Mouse (Mus musculus) hindbrain, embryonic 13.5 days (tissue): ENCODE data around the gene Cox6b2. TPM values are rescaled to one million over a fixed set of nuclear protein-coding genes. Genes with fewer than 3 reads are reported as not detected.
"Not testable (repeated sequence)": the region's sequence is repeated elsewhere in the genome, so short reads cannot be mapped to it uniquely, and the experiment has no call there.

ENCODE experiments used
- ATAC-seq: fragments of 200-750 bp; cut with Nextera tagmentation; 2 replicates; pipeline ENCODE4 v1.8.0; 2017; ENCODE audit warnings: moderate TSS enrichment; ENCODE audit not compliant: low FRiP score
- H3K27ac ChIP-seq: fragments of 300-500 bp; sonication (generic); 2 replicates; pipeline ENCODE4 v1.5.1; 2015; ENCODE audit warnings: inconsistent platforms, mild to moderate bottlenecking, moderate library complexity
- H3K27me3 ChIP-seq: fragments of 300-500 bp; sonication (generic); 2 replicates; pipeline ENCODE4 v1.6.1; 2015; ENCODE audit warnings: mild to moderate bottlenecking, inconsistent platforms
- H3K36me3 ChIP-seq: fragments of 300-500 bp; sonication (generic); 2 replicates; pipeline ENCODE4 v1.6.1; 2015; ENCODE audit warnings: mild to moderate bottlenecking, inconsistent platforms
- H3K4me1 ChIP-seq: fragments of 300-500 bp; sonication (generic); replicated peaks from 2 replicates; pipeline ENCODE4 v1.6.1; 2015; ENCODE audit warnings: inconsistent platforms
- H3K4me2 ChIP-seq: fragments of 300-500 bp; sonication (generic); 2 replicates; pipeline ENCODE4 v1.6.1; 2015; ENCODE audit warnings: inconsistent platforms, mild to moderate bottlenecking, moderate library complexity
- H3K4me3 ChIP-seq: fragments of 300-500 bp; sonication (generic); 2 replicates; pipeline ENCODE4 v1.5.1; 2015; ENCODE audit warnings: mild to moderate bottlenecking, inconsistent platforms
- H3K9ac ChIP-seq: fragments of 300-500 bp; sonication (generic); 2 replicates; pipeline ENCODE4 v1.6.1; 2015; ENCODE audit warnings: mild to moderate bottlenecking, inconsistent platforms
- H3K9me3 ChIP-seq: fragments of 300-500 bp; sonication (generic); 2 replicates; pipeline ENCODE4 v1.6.1; 2016; ENCODE audit warnings: inconsistent platforms
- WGBS: fragments of 180-500 bp; shearing (Covaris S2); methylation state at CpG from one replicate; pipeline ENCODE4 v1.1.7; 2015; 5-methylcytosine and 5-hydroxymethylcytosine counted together
- polyA plus RNA-seq: library from polyadenylated mRNA; unstranded; fragments of >200 nt; fragmentation: Nextera tagmentation; extraction: Ambion mirVana; gene quantifications from 2 replicates; pipeline ENCODE4 v1.2.1, GENCODE M21; 2015

Cox6b2 gene
- 16.4 and 21.1 TPM in 2 replicates for polyA plus RNA-seq

- H3K9ac ChIP-seq = peak within 1 kb of the TSS; percentile 43; the same call in 1 of the 2 replicates
- no peak within 1 kb of the TSS for H3K27ac ChIP-seq
- H3K4me1 ChIP-seq = peaks cover 22% of the 10 kb centered on the region
- 0 out of 2 replicates have a peak, but pooled peaks cover 4% of the 10 kb centered on the region for H3K36me3 ChIP-seq
- WGBS = 4% methylated on average over 24 of the region's 24 CpGs
- 0 out of 2 replicates have a peak, but pooled peaks cover 17% of the 10 kb centered on the region for H3K27me3 ChIP-seq
- peak; percentile 93 for ATAC-seq
- no peaks in the 10 kb centered on the region for H3K9me3 ChIP-seq
- H3K4me3 ChIP-seq = peak within 1 kb of the TSS; percentile 33
- H3K4me2 ChIP-seq = peak within 1 kb of the TSS; percentile 51
These were observed at the start of gene Cox6b2 for GRCm38 (mm10) chr7:4752821-4753570. Gene Cox6b2 (minus strand): TSS chr7:4753094.

DNA sequence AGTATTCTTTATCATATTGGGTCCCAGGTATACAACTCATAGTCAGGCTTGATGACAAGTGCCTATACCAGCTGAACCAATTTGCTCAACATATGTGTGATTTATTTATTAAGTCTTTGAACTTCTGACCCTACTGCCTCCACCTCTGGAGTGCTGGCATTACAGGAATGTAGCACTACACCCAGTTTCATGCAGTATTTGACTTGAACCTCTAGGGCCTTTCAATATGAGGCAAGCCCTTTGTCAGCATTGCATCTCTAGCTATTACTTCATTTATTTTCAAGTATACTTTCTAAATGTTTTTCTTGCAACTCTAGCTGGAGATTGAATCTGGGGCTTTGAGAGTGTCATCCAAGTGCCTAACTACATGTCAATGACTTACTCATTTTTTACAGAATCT is 49.4 kb upstream of the Cox6b2 start:
- no peak overlapping the region for H3K27ac ChIP-seq
- H3K4me3 ChIP-seq = no peak overlapping the region
- no peaks in the 10 kb centered on the region for H3K27me3 ChIP-seq
- H3K36me3 ChIP-seq = peaks cover 23% of the 10 kb centered on the region
- H3K4me1 ChIP-seq = no peaks in the 10 kb centered on the region
- no peak for ATAC-seq
- no peak overlapping the region for H3K4me2 ChIP-seq
- H3K9ac ChIP-seq = no peak overlapping the region
- no peaks in the 10 kb centered on the region for H3K9me3 ChIP-seq

DNA sequence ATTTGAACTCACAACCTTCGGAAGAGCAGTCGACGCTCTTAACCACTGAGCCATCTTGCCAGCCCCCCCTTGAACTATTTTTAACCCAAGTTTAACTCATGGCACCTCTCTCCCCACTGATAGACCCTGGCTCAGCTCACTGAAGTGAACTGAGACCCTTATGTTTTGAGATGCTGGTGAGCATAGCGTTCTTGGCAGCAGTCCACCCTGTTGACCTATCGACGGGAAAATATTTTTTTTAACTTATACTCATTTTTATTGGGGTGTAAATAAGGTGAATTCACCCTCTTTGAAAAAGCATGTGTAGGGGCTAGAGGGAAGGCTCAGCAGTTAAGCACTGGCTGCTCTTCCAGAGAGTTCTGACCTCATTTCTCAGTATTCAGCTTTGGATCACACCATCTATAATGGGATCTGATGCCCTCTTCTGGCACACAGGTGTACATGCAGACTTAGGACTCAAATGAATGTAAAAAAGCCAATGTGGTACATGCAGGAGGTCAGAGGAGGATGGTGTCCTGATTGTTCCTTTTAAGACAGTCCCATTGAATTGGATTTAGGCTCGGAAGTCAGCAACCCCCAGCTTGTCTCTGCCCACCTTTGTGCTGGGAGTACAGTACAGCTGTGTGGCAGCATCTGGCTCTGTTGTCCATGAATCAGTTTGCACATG is 43.0 kb upstream of the Cox6b2 start:
- Histone ChIP-seq H3K9ac (no peak overlapping the region), H3K27ac (no peak overlapping the region), H3K36me3 (peaks cover 42% of the 10 kb centered on the region), H3K27me3 (0 out of 2 replicates have a peak, but pooled peaks cover 2% of the 10 kb centered on the region), H3K4me2 (no peak overlapping the region), H3K9me3 (no peaks in the 10 kb centered on the region), H3K4me3 (no peak overlapping the region), H3K4me1 (peaks cover 14% of the 10 kb centered on the region)
- WGBS = 75% methylated on average over 7 of the region's 7 CpGs
- no peak for ATAC-seq

DNA sequence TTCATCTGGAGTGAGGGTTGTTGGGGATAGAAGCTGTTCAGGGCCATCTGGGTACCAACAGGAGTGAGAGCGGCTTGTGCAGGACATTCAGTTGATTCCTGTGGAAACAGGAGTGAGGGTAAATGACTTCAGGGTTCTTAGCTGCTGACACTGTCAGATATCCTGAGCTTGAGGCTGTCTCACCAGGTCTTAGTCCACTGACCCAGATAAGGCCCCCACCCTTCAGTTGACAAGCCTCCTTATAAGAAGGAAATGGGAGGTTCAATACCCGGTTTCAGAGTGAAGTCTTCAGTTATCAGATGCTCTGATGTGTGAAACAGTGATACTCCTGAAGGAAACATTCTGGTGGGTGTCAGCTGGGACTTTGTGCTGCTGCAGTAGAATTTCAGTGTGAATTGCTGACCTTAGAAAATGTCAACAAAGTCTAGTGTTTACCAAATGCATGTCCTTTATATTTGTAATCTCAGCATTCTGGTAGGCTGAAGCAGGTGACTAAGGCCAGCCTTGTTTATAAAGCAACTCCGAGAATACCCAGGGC is 41.8 kb upstream of the Cox6b2 start:
- Histone ChIP-seq H3K27ac (no peak overlapping the region), H3K9ac (no peak overlapping the region), H3K4me1 (peaks cover 14% of the 10 kb centered on the region), H3K36me3 (peaks cover 42% of the 10 kb centered on the region), H3K9me3 (no peaks in the 10 kb centered on the region), H3K4me2 (no peak overlapping the region), H3K4me3 (0 out of 2 replicates have a peak overlapping the region, but pooled peaks have one; percentile 1), H3K27me3 (peaks cover 11% of the 10 kb centered on the region)
- ATAC-seq = no peak
- WGBS = 93% methylated on average over 3 of the region's 3 CpGs

DNA sequence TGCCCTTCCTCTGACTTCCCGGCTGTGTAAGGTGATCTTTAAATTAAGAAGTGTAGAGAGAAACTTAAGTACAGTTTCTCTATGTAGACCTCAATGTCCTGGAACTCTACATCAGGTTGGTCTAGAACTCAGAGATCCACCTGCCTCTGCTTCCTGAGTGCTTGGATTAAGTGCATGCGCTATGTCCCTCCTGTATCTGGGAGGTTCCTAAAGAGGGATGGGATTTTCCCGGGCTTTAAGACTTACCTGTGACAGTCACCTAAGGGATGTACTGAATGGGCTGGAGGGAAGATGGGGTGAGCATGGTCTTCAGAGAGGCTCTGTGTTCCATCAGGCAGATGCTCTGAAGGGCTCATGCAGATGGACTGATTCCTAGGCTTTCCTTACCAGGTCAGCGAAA is 40.8 kb upstream of the Cox6b2 start:
- Histone ChIP-seq H3K4me1 (peaks cover 23% of the 10 kb centered on the region), H3K4me3 (peak overlapping the region; percentile 85), H3K9me3 (no peaks in the 10 kb centered on the region), H3K27ac (peak overlapping the region; percentile 92; the same call in 1 of the 2 replicates), H3K9ac (peak overlapping the region; percentile 91), H3K4me2 (peak overlapping the region; percentile 89), H3K27me3 (peaks cover 16% of the 10 kb centered on the region), H3K36me3 (peaks cover 42% of the 10 kb centered on the region)
- no peak for ATAC-seq
- WGBS = 51% methylated on average over 4 of the region's 4 CpGs

DNA sequence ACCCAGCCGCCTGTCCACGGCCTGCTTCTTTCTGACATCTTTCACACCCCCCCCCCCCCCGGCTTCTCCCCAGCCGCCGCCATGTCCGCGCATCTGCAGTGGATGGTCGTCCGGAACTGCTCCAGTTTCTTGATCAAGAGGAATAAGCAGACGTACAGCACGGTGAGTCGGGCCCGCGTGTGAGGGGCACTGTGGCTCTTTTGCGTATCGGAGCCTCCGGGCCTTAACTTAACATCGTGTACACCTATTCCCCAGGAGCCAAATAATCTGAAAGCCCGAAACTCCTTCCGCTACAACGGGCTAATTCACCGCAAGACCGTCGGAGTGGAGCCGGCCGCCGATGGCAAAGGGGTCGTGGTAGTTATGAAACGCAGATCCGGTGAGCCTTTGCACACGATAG is 40.4 kb upstream of the Cox6b2 start:
- under 1% methylated on average over 29 of the region's 31 CpGs for WGBS
- Histone ChIP-seq H3K4me1 (peaks cover 27% of the 10 kb centered on the region), H3K27ac (peak overlapping the region; percentile 92), H3K36me3 (peaks cover 42% of the 10 kb centered on the region), H3K27me3 (peaks cover 19% of the 10 kb centered on the region), H3K9ac (peak overlapping the region; percentile 91), H3K4me2 (peak overlapping the region; percentile 89), H3K4me3 (peak overlapping the region; percentile 85)
- H3K9me3 ChIP-seq, ATAC-seq: not testable (repeated sequence)

GRCm38 (mm10) chr7:4792278-4793212 is 39.7 kb upstream of the Cox6b2 start, which contains the start of gene Rpl28:
Gene Rpl28 (plus strand): TSS chr7:4792874.
- 2% methylated on average over 54 of the region's 54 CpGs for WGBS
- peak; percentile 90 for ATAC-seq
- H3K36me3 ChIP-seq = peaks cover 36% of the 10 kb centered on the region
- H3K4me3 ChIP-seq = peak within 1 kb of the TSS; percentile 85
- peak within 1 kb of the TSS; percentile 92 for H3K27ac ChIP-seq
- peaks cover 28% of the 10 kb centered on the region for H3K4me1 ChIP-seq
- H3K9me3 ChIP-seq = no peaks in the 10 kb centered on the region
- peak within 1 kb of the TSS; percentile 91 for H3K9ac ChIP-seq
- H3K27me3 ChIP-seq = peaks cover 24% of the 10 kb centered on the region
- H3K4me2 ChIP-seq = peak within 1 kb of the TSS; percentile 89

DNA sequence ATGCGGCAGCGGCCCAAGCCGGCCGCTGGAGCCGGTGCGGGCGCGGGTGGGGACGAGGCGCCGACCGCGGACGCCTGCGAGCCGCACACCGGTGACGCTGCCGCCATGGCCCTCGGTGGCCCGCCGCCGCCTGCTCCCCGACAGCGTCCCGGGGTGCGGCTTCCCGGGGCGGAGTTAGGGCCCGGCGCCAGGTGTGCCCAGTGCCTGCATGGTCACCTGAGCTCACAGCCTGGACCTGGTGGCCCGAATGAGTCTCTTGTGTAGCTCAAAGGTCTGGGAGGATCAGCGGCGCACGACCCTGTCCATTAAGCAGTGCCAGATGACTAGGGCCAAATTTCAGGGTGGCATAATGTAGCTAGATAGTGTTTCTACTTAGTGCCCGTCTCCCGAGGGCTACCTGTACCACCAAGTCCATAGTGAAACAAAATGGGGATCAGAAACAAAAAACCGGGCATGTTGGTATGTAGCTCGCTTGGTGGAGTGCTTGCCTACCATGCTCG is 36.6 kb upstream of the Cox6b2 start, which contains the start of gene Tmem238:
Tmem238 (minus strand) TSS at position 221 of the 500 bp plus-strand sequence.
- Histone ChIP-seq H3K4me2 (peak within 1 kb of the TSS; percentile 84), H3K4me3 (peak within 1 kb of the TSS; percentile 56), H3K9ac (peak within 1 kb of the TSS; percentile 86), H3K27me3 (peaks cover 35% of the 10 kb centered on the region), H3K36me3 (peaks cover 5% of the 10 kb centered on the region), H3K27ac (peak within 1 kb of the TSS; percentile 55), H3K4me1 (peaks cover 25% of the 10 kb centered on the region), H3K9me3 (no peaks in the 10 kb centered on the region)
- 11% methylated on average over 37 of the region's 40 CpGs for WGBS
- no peak for ATAC-seq

DNA sequence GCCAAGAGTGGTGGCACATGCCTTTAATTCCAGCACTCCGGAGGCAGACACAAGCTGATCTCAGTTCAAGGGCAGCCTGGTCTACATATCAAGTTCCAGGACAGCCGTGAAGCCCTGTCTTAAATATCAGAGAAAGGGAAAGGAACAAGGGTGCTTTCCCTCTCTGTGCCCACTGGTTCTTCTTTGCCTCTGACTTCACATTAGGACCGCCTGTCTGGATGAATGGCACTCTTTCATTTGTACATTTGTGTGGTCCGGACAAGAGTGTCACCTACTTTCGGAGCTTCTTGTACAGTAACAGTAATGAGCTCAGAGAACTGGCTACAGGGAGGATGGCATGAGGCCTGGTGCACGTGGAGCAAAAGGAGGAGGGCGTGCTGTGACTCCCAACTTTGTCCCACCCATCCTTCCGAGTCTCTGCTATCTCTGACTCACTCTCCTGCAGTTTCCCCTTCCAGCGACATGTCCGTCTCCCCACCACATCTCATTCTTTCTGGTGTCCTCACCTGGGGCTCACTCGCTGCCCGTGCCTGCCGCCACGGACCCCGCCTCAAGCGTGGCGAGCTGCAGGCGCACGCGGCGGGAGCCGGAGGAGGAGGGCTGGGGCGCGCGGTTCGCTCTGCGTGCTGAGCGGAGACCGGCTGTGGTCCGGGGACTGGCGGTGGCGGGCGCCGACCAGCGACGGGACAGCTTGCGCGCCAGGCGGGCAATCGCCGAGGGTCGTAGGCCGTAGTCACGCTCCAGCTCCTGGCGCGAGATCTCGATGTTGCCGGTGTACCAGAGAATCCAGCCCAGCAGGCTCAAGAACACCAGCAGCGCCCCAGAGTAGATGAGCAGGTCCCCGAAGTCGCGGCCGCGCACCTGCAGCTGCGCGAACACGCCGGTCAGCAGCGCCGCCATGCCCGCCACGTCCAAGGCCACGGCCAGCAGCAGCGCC is 35.9 kb upstream of the Cox6b2 start:
- H3K4me3 ChIP-seq = peak overlapping the region; percentile 56
- WGBS = 2% methylated on average over 63 of the region's 64 CpGs

GRCm38 (mm10) chr7:4783667-4784268 is 30.9 kb upstream of the Cox6b2 start:
- no peaks in the 10 kb centered on the region for H3K9me3 ChIP-seq
- H3K4me3 ChIP-seq = no peak overlapping the region
- no peak overlapping the region for H3K27ac ChIP-seq
- H3K9ac ChIP-seq = no peak overlapping the region
- H3K4me1 ChIP-seq = peaks cover 6% of the 10 kb centered on the region
- ATAC-seq = no peak
- no peak overlapping the region for H3K4me2 ChIP-seq
- H3K36me3 ChIP-seq = no peaks in the 10 kb centered on the region
- peaks cover 64% of the 10 kb centered on the region for H3K27me3 ChIP-seq
- WGBS = 88% methylated on average over 14 of the region's 14 CpGs

More for the DNA sequence above, 35.9 kb upstream of the Cox6b2 start:
- Histone ChIP-seq H3K4me1 (peaks cover 18% of the 10 kb centered on the region), H3K27ac (peak overlapping the region; percentile 55), H3K27me3 (peaks cover 35% of the 10 kb centered on the region), H3K9me3 (no peaks in the 10 kb centered on the region), H3K4me2 (peak overlapping the region; percentile 84), H3K36me3 (no peaks in the 10 kb centered on the region), H3K9ac (peak overlapping the region; percentile 86)
- ATAC-seq = peak; percentile 36
